21 mouse cellular contexts compared by ENCODE assay signal in the genomic region with DNA sequence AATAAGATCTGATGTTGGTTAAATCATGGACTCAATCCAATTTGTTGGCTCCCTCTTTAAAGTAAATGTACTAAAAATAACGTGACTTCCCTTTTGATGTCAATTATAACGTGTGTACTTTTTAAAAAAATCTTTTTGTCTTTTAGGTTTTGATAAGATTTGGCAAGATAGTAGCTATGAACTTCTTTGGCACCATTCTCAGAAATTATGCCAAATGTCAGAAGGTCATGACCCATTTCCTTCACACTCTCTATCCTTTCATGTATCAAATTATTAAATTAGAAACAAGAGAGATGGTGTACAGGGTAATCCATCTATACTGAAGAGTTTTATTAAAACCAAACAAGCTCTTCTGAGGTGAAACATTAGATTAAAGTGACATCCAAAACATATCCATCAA.
DNase-seq lines count a peak whose midpoint lies in the region; ATAC-seq and TF ChIP-seq lines count a peak whose summit lies in the region.
"Had no signal": no experiment of that assay in that cellular context is flagged by ENCODE, and none has a peak within 500 bp of the region (broad histone marks: within the 10 kb centered on the region; RNA-seq: fewer than 3 reads in every experiment).

No protein-coding gene starts in this region.

- WGBS in kidney, adult 2 months, result 10% methylated on average over 2 of the region's 2 CpGs
- 69% methylated on average over 2 of the region's 2 CpGs for WGBS in kidney, embryonic 14.5 days
- 31% methylated on average over 2 of the region's 2 CpGs for WGBS in kidney, postnatal 0 days
- WGBS in kidney, embryonic 15.5 days, result 37% methylated on average over 2 of the region's 2 CpGs
- 38% methylated on average over 2 of the region's 2 CpGs for whole genome bisulfite sequencing in limb, embryonic 14.5 days
- 61% methylated on average over 2 of the region's 2 CpGs for WGBS in limb, embryonic 10.5 days
- WGBS in lung, embryonic 14.5 days, result 29% methylated on average over 2 of the region's 2 CpGs

- no peak for TF ChIP-seq CTCF in kidney, adult 2 months (conservative IDR thresholded peaks at IDR 0.05; ENCODE audit: insufficient read depth, insufficient read length, low read depth, low read length)
- TF ChIP-seq CTCF in kidney, postnatal 0 days (IDR thresholded peaks at IDR 0.05; ENCODE audit: low read depth), result no peak
- TF ChIP-seq CTCF in lung, embryonic 14.5 days (IDR thresholded peaks at IDR 0.05; ENCODE audit: low read depth), result no peak

- TF ChIP-seq POLR2A in kidney, adult 2 months (IDR thresholded peaks at IDR 0.05; ENCODE audit: low read depth, low read length), result no peak
- no peak for TF ChIP-seq POLR2A in limb, embryonic 14.5 days (IDR thresholded peaks at IDR 0.05; ENCODE audit: borderline replicate concordance, extremely low read depth, insufficient read depth, insufficient read length)

- H3K9ac ChIP-seq in kidney, embryonic 14.5 days (ENCODE audit: low read depth, low read length), result no peak overlapping the region
- H3K9ac ChIP-seq in kidney, postnatal 0 days (ENCODE audit: low read depth, low read length), result no peak overlapping the region
- H3K9ac ChIP-seq in kidney, embryonic 15.5 days, result no peak overlapping the region
- H3K9ac ChIP-seq in limb, embryonic 14.5 days (ENCODE audit: low read depth, low read length, severe bottlenecking), result no peak overlapping the region
- no peak overlapping the region for H3K9ac ChIP-seq in lung, embryonic 14.5 days
- H3K9ac ChIP-seq: embryonic facial prominence, embryonic 13.5 days; embryonic facial prominence, embryonic 15.5 days; forebrain, embryonic 12.5 days had no signal

- H3K4me2 ChIP-seq in kidney, embryonic 14.5 days (replicated peaks; ENCODE audit: low read depth, low read length), result no peak overlapping the region
- no peak overlapping the region for H3K4me2 ChIP-seq in kidney, postnatal 0 days (ENCODE audit: low read length)
- H3K4me2 ChIP-seq in kidney, embryonic 15.5 days, result no peak overlapping the region
- no peak overlapping the region for H3K4me2 ChIP-seq in limb, embryonic 14.5 days (replicated peaks; ENCODE audit: low read depth, low read length, severe bottlenecking)
- no peak overlapping the region for H3K4me2 ChIP-seq in lung, embryonic 14.5 days
- H3K4me2 ChIP-seq: embryonic facial prominence, embryonic 13.5 days; embryonic facial prominence, embryonic 15.5 days; forebrain, embryonic 12.5 days had no signal

- H3K9me3 ChIP-seq in kidney, embryonic 14.5 days (ENCODE audit: control insufficient read depth, low read length), result no peaks in the 10 kb centered on the region
- no peaks in the 10 kb centered on the region for H3K9me3 ChIP-seq in kidney, postnatal 0 days (replicated peaks; ENCODE audit: low read length)
- H3K9me3 ChIP-seq in kidney, embryonic 15.5 days (replicated peaks), result no peaks in the 10 kb centered on the region
- H3K9me3 ChIP-seq in limb, embryonic 14.5 days (ENCODE audit: control insufficient read depth, low read length), result no peaks in the 10 kb centered on the region
- no peaks in the 10 kb centered on the region for H3K9me3 ChIP-seq in limb, embryonic 10.5 days (replicated peaks)
- no peaks in the 10 kb centered on the region for H3K9me3 ChIP-seq in lung, embryonic 14.5 days (ENCODE audit: low read depth, low read length)
- H3K9me3 ChIP-seq: embryonic facial prominence, embryonic 13.5 days; embryonic facial prominence, embryonic 15.5 days; forebrain, embryonic 10.5 days; forebrain, embryonic 12.5 days had no signal

- ATAC-seq in kidney, embryonic 14.5 days (ENCODE audit: low FRiP score, low TSS enrichment), result no peak
- no peak for ATAC-seq in kidney, postnatal 0 days (replicated peaks; ENCODE audit: low FRiP score, low read depth)
- no peak for ATAC-seq in kidney, embryonic 15.5 days (replicated peaks; ENCODE audit: low FRiP score)
- ATAC-seq in limb, embryonic 14.5 days (ENCODE audit: low FRiP score, low read depth), result no peak
- no peak for ATAC-seq in lung, embryonic 14.5 days (ENCODE audit: insufficient read depth)
- ATAC-seq: forebrain, embryonic 14.5 days; forebrain, embryonic 16.5 days had no signal

- peaks cover 4% of the 10 kb centered on the region; the same call in 1 of the 2 replicates for H3K4me1 ChIP-seq in kidney, adult 2 months (ENCODE audit: control insufficient read depth, insufficient read depth, low read length)
- no peaks in the 10 kb centered on the region; the same call in 1 of the 2 replicates for H3K4me1 ChIP-seq in kidney, embryonic 14.5 days (ENCODE audit: control insufficient read depth, insufficient read depth, low read length)
- no peaks in the 10 kb centered on the region for H3K4me1 ChIP-seq in kidney, postnatal 0 days (replicated peaks; ENCODE audit: insufficient read depth, low read length)
- peaks cover 3% of the 10 kb centered on the region; the same call in 1 of the 2 replicates for H3K4me1 ChIP-seq in kidney, embryonic 15.5 days
- 0 out of 2 replicates have a peak, but pooled peaks cover 3% of the 10 kb centered on the region for H3K4me1 ChIP-seq in limb, embryonic 14.5 days (ENCODE audit: control insufficient read depth, insufficient read depth, low read length)
- peaks cover 17% of the 10 kb centered on the region for H3K4me1 ChIP-seq in limb, embryonic 10.5 days
- H3K4me1 ChIP-seq in lung, embryonic 14.5 days (ENCODE audit: insufficient read depth), result no peaks in the 10 kb centered on the region; the same call in 1 of the 2 replicates
- H3K4me1 ChIP-seq: embryonic facial prominence, embryonic 13.5 days; embryonic facial prominence, embryonic 15.5 days; forebrain, embryonic 10.5 days; forebrain, embryonic 12.5 days had no signal

- no peak overlapping the region for H3K27ac ChIP-seq in kidney, adult 2 months (ENCODE audit: insufficient read depth, low read depth, low read length)
- H3K27ac ChIP-seq in kidney, embryonic 14.5 days (ENCODE audit: low read depth, low read length), result no peak overlapping the region
- no peak overlapping the region for H3K27ac ChIP-seq in kidney, postnatal 0 days
- no peak overlapping the region for H3K27ac ChIP-seq in kidney, embryonic 15.5 days
- no peak overlapping the region for H3K27ac ChIP-seq in limb, embryonic 14.5 days (replicated peaks; ENCODE audit: low read depth, low read length)
- H3K27ac ChIP-seq in limb, embryonic 10.5 days, result no peak overlapping the region
- no peak overlapping the region for H3K27ac ChIP-seq in lung, embryonic 14.5 days (ENCODE audit: low read depth)
- H3K27ac ChIP-seq: embryonic facial prominence, embryonic 13.5 days; embryonic facial prominence, embryonic 15.5 days; forebrain, embryonic 10.5 days; forebrain, embryonic 12.5 days had no signal

- H3K36me3 ChIP-seq in kidney, adult 2 months (ENCODE audit: control insufficient read depth, insufficient read depth, low read length), result no peaks in the 10 kb centered on the region
- H3K36me3 ChIP-seq in kidney, embryonic 14.5 days (ENCODE audit: control insufficient read depth, insufficient read depth, low read length), result no peaks in the 10 kb centered on the region
- no peaks in the 10 kb centered on the region for H3K36me3 ChIP-seq in kidney, postnatal 0 days (ENCODE audit: insufficient read depth, low read length)
- no peaks in the 10 kb centered on the region for H3K36me3 ChIP-seq in kidney, embryonic 15.5 days
- H3K36me3 ChIP-seq in limb, embryonic 14.5 days (ENCODE audit: control insufficient read depth, insufficient read depth, low read length), result no peaks in the 10 kb centered on the region
- H3K36me3 ChIP-seq in limb, embryonic 10.5 days, result no peaks in the 10 kb centered on the region
- H3K36me3 ChIP-seq in lung, embryonic 14.5 days (ENCODE audit: insufficient read depth), result no peaks in the 10 kb centered on the region
- H3K36me3 ChIP-seq: embryonic facial prominence, embryonic 13.5 days; embryonic facial prominence, embryonic 15.5 days; forebrain, embryonic 10.5 days; forebrain, embryonic 12.5 days had no signal

- H3K4me3 ChIP-seq in kidney, adult 2 months (ENCODE audit: insufficient read depth, low read depth, low read length), result no peak overlapping the region
- H3K4me3 ChIP-seq in kidney, embryonic 14.5 days (ENCODE audit: low read length), result no peak overlapping the region
- no peak overlapping the region for H3K4me3 ChIP-seq in kidney, postnatal 0 days (replicated peaks; ENCODE audit: low read depth, low read length)
- no peak overlapping the region for H3K4me3 ChIP-seq in kidney, embryonic 15.5 days (replicated peaks)
- no peak overlapping the region for H3K4me3 ChIP-seq in limb, embryonic 14.5 days (replicated peaks; ENCODE audit: low read length)
- H3K4me3 ChIP-seq in limb, embryonic 10.5 days, result no peak overlapping the region
- H3K4me3 ChIP-seq in lung, embryonic 14.5 days (ENCODE audit: low read depth, low read length), result no peak overlapping the region
- H3K4me3 ChIP-seq: embryonic facial prominence, embryonic 13.5 days; embryonic facial prominence, embryonic 15.5 days; erythroblast, embryonic 14.5 days; forebrain, embryonic 10.5 days; forebrain, embryonic 12.5 days had no signal

- DNase-seq in kidney, adult 2 months, result peak; percentile 67
- peak; percentile 34 for DNase-seq in kidney, postnatal 0 days (ENCODE audit: low spot score)
- DNase-seq in limb, embryonic 14.5 days (ENCODE audit: low spot score), result peak; percentile 20
- DNase-seq in limb, embryonic 10.5 days (ENCODE audit: low spot score), result no peak
- DNase-seq in lung, embryonic 14.5 days, result peak; percentile 24
- no peak for DNase-seq in lung, postnatal 10 days
- DNase-seq: adrenal gland, postnatal 25 days; cerebellum, adult 11 months; cerebellum, adult 18-20 months; cerebellum, adult 8-10 months; cerebellum, adult 9-11 months; embryo, embryonic 11 days had no signal

- no peaks in the 10 kb centered on the region for H3K27me3 ChIP-seq in kidney, adult 2 months (replicated peaks; ENCODE audit: control insufficient read depth, insufficient read depth, low read length)
- H3K27me3 ChIP-seq in kidney, embryonic 14.5 days (ENCODE audit: control insufficient read depth, insufficient read depth, low read length), result no peaks in the 10 kb centered on the region
- no peaks in the 10 kb centered on the region for H3K27me3 ChIP-seq in kidney, postnatal 0 days (ENCODE audit: insufficient read depth, low read length)
- no peaks in the 10 kb centered on the region for H3K27me3 ChIP-seq in kidney, embryonic 15.5 days
- H3K27me3 ChIP-seq in limb, embryonic 14.5 days (ENCODE audit: control insufficient read depth, insufficient read depth, low read length), result no peaks in the 10 kb centered on the region
- H3K27me3 ChIP-seq in limb, embryonic 10.5 days (ENCODE audit: low read depth, poor library complexity, severe bottlenecking), result no peaks in the 10 kb centered on the region
- no peaks in the 10 kb centered on the region for H3K27me3 ChIP-seq in lung, embryonic 14.5 days (ENCODE audit: insufficient read depth, low read length)
- H3K27me3 ChIP-seq: embryonic facial prominence, embryonic 13.5 days; embryonic facial prominence, embryonic 15.5 days; forebrain, embryonic 12.5 days had no signal

Comparison
In these comparisons a context has a peak if more than half of its experiments do, and no peak if none do; other contexts are left out.
1. DNase-seq: peak in kidney, adult 2 months (single experiment), kidney, postnatal 0 days (single experiment), limb, embryonic 14.5 days (single experiment) and lung, embryonic 14.5 days (single experiment); none in limb, embryonic 10.5 days (single experiment) and lung, postnatal 10 days (single experiment).